In genomic region chrX:53161583-53161982, GRCm38 (mm10) we compare ENCODE assay signal across 10 mouse cellular contexts.
DNase-seq lines count a peak whose midpoint lies in the region; ATAC-seq and TF ChIP-seq lines count a peak whose summit lies in the region.
"Had no signal": no experiment of that assay in that cellular context is flagged by ENCODE, and none has a peak within 500 bp of the region (broad histone marks: within the 10 kb centered on the region; RNA-seq: fewer than 3 reads in every experiment).

No protein-coding gene starts in this region.

- no peaks in the 10 kb centered on the region for H3K79me2 ChIP-seq in myocyte (ENCODE audit: control insufficient read depth, insufficient read depth)

- 25% methylated on average over 4 of the region's 4 CpGs for WGBS in heart, embryonic 14.5 days
- WGBS in embryonic facial prominence, embryonic 15.5 days, result 40% methylated on average over 4 of the region's 4 CpGs
- 31% methylated on average over 4 of the region's 4 CpGs for WGBS in limb, embryonic 13.5 days

- ATAC-seq in heart, embryonic 14.5 days (ENCODE audit: insufficient number of reproducible peaks, insufficient read depth, low FRiP score, low read depth), result no peak
- ATAC-seq in embryonic facial prominence, embryonic 15.5 days (ENCODE audit: insufficient number of reproducible peaks, low FRiP score, low TSS enrichment, low read depth), result no peak
- ATAC-seq in limb, embryonic 13.5 days (ENCODE audit: low FRiP score, low read depth), result no peak

- DNase-seq in heart, adult 18-20 months, result no peak
- DNase-seq in testis, postnatal 10 days (ENCODE audit: low spot score), result no peak
- no peak for DNase-seq in retina, embryonic 14.5 days (ENCODE audit: low spot score)
- DNase-seq: layer of hippocampus, adult 9-11 months had no signal

- no peak overlapping the region for H3K4me2 ChIP-seq in heart, embryonic 14.5 days (ENCODE audit: low read length)
- no peak overlapping the region for H3K4me2 ChIP-seq in embryonic facial prominence, embryonic 15.5 days (replicated peaks)
- no peak overlapping the region for H3K4me2 ChIP-seq in limb, embryonic 13.5 days (replicated peaks)
- peak overlapping the region; percentile 50 for H3K4me2 ChIP-seq in myocyte (ENCODE audit: low read depth)
- H3K4me2 ChIP-seq: hindbrain, embryonic 13.5 days had no signal

- peaks cover 23 to 32% of the 10 kb centered on the region in 2 experiments for H3K4me1 ChIP-seq in heart, embryonic 14.5 days (ENCODE audit: control insufficient read depth in 2 of 2, insufficient read depth in 2 of 2, low read length in 2 of 2)
- H3K4me1 ChIP-seq in embryonic facial prominence, embryonic 15.5 days, result peaks cover 8% of the 10 kb centered on the region; the same call in 1 of the 2 replicates
- peaks cover 21% of the 10 kb centered on the region for H3K4me1 ChIP-seq in limb, embryonic 13.5 days
- H3K4me1 ChIP-seq: hindbrain, embryonic 13.5 days had no signal

- peak overlapping the region; percentile 68 to 71 for H3K27ac ChIP-seq in heart, embryonic 14.5 days (replicated peaks in 1 of 2; ENCODE audit: control insufficient read depth in 1 of 2, insufficient read depth in 1 of 2, low read depth in 2 of 2, low read length in 2 of 2)
- H3K27ac ChIP-seq in embryonic facial prominence, embryonic 15.5 days (replicated peaks), result peak overlapping the region; percentile 68
- H3K27ac ChIP-seq in limb, embryonic 13.5 days, result peak overlapping the region; percentile 55; the same call in 1 of the 2 replicates
- H3K27ac ChIP-seq: hindbrain, embryonic 13.5 days; macrophage had no signal

- H3K9ac ChIP-seq in heart, embryonic 14.5 days (ENCODE audit: low read length), result no peak overlapping the region
- H3K9ac ChIP-seq in embryonic facial prominence, embryonic 15.5 days, result no peak overlapping the region
- H3K9ac ChIP-seq in limb, embryonic 13.5 days, result no peak overlapping the region
- H3K9ac ChIP-seq: hindbrain, embryonic 13.5 days had no signal

- H3K4me3 ChIP-seq in heart, embryonic 14.5 days (ENCODE audit: control insufficient read depth in 1 of 2, insufficient read depth in 1 of 2, low read depth in 1 of 2, low read length in 2 of 2), result no peak overlapping the region
- H3K4me3 ChIP-seq in embryonic facial prominence, embryonic 15.5 days (replicated peaks), result no peak overlapping the region
- H3K4me3 ChIP-seq in limb, embryonic 13.5 days, result no peak overlapping the region
- H3K4me3 ChIP-seq in myocyte, result no peak overlapping the region
- H3K4me3 ChIP-seq: hindbrain, embryonic 13.5 days had no signal

- H3K36me3 ChIP-seq in heart, embryonic 14.5 days (ENCODE audit: control insufficient read depth, insufficient read depth, low read length), result no peaks in the 10 kb centered on the region
- H3K36me3 ChIP-seq in embryonic facial prominence, embryonic 15.5 days, result no peaks in the 10 kb centered on the region
- H3K36me3 ChIP-seq in limb, embryonic 13.5 days, result no peaks in the 10 kb centered on the region
- H3K36me3 ChIP-seq in myocyte (ENCODE audit: control insufficient read depth, insufficient read depth), result no peaks in the 10 kb centered on the region
- H3K36me3 ChIP-seq: hindbrain, embryonic 13.5 days had no signal

- no peaks in the 10 kb centered on the region for H3K27me3 ChIP-seq in heart, embryonic 14.5 days (ENCODE audit: control insufficient read depth, insufficient read depth, low read length)
- H3K27me3 ChIP-seq in embryonic facial prominence, embryonic 15.5 days, result no peaks in the 10 kb centered on the region
- no peaks in the 10 kb centered on the region; the same call in 1 of the 2 replicates for H3K27me3 ChIP-seq in limb, embryonic 13.5 days
- H3K27me3 ChIP-seq in myocyte (ENCODE audit: control insufficient read depth, insufficient read depth, insufficient read length), result no peaks in the 10 kb centered on the region
- H3K27me3 ChIP-seq: hindbrain, embryonic 13.5 days had no signal

- no peak overlapping the region for H3ac ChIP-seq in myocyte (ENCODE audit: control insufficient read depth, insufficient read length)

- no peak for TF ChIP-seq POLR2A in myocyte (IDR thresholded peaks at IDR 0.05; ENCODE audit: insufficient read length, low read depth)

- H3K9me3 ChIP-seq in heart, embryonic 14.5 days (ENCODE audit: control insufficient read depth, low read length), result no peaks in the 10 kb centered on the region
- H3K9me3 ChIP-seq in embryonic facial prominence, embryonic 15.5 days (replicated peaks), result no peaks in the 10 kb centered on the region
- no peaks in the 10 kb centered on the region for H3K9me3 ChIP-seq in limb, embryonic 13.5 days
- H3K9me3 ChIP-seq: hindbrain, embryonic 13.5 days had no signal

TF ChIP-seq in myocyte, 11 proteins besides CTCF, POLR2A, EP300 and RAD21:
- no peak for TF ChIP-seq TCF12 (IDR thresholded peaks at IDR 0.05; ENCODE audit: insufficient read depth, poor library complexity, severe bottlenecking)
- TF ChIP-seq TCF3 (IDR thresholded peaks at IDR 0.05; ENCODE audit: insufficient read length, low read depth), result no peak
- TF ChIP-seq E2F4 (IDR thresholded peaks at IDR 0.05; ENCODE audit: insufficient read depth), result no peak
- no peak for TF ChIP-seq POLR2AphosphoS2 (IDR thresholded peaks at IDR 0.05; ENCODE audit: insufficient read length, low read depth)
- TF ChIP-seq MAX (IDR thresholded peaks at IDR 0.05; ENCODE audit: low read depth), result no peak
- TF ChIP-seq CEBPB (IDR thresholded peaks at IDR 0.05; ENCODE audit: insufficient read depth, poor library complexity, severe bottlenecking), result no peak
- no peak for TF ChIP-seq USF1 (IDR thresholded peaks at IDR 0.05; ENCODE audit: low read depth)
- TF ChIP-seq MYOG (IDR thresholded peaks at IDR 0.05; ENCODE audit: control insufficient read depth in 1 of 3, insufficient read depth in 1 of 3, insufficient read length in 2 of 3, low read depth in 2 of 3), result no peak
- TF ChIP-seq MYOD1 (IDR thresholded peaks at IDR 0.05; ENCODE audit: control insufficient read depth in 1 of 3, insufficient read length in 2 of 3, low read depth in 2 of 3), result no peak
- TF ChIP-seq REST (IDR thresholded peaks at IDR 0.05; ENCODE audit: insufficient read depth, insufficient read length), result no peak
- TF ChIP-seq SRF (IDR thresholded peaks at IDR 0.05; ENCODE audit: control insufficient read depth, insufficient read length, low read depth), result no peak
